Mouse (Mus musculus) limb, embryonic 14.5 days (tissue): ENCODE data around the gene Ubtf. TPM values are rescaled to one million over a fixed set of nuclear protein-coding genes. Genes with fewer than 3 reads are reported as not detected.

Source experiments
- ATAC-seq: fragments of 200-750 bp; cut with Nextera tagmentation; 2 replicates; pipeline ENCODE4 v1.8.0; 2017; ENCODE audit warnings: low read depth, moderate number of reproducible peaks, moderate TSS enrichment; ENCODE audit not compliant: low FRiP score
- DNase-seq: peaks from one replicate; pipeline ENCODE4 v3.0.0-alpha.2; 2015; ENCODE audit warnings: low spot score
- H3K27ac ChIP-seq: fragments of 300-500 bp; sonication (generic); replicated peaks from 2 replicates; pipeline ENCODE4 v1.5.1; 2014; ENCODE audit warnings: low read depth, mild to moderate bottlenecking, low read length, moderate library complexity, mixed read lengths
- H3K27me3 ChIP-seq: fragments of 300-500 bp; sonication (generic); 2 replicates; pipeline ENCODE4 v1.6.1; 2014; ENCODE audit warnings: low read length, mixed read lengths; ENCODE audit not compliant: control insufficient read depth, insufficient read depth
- H3K36me3 ChIP-seq: fragments of 300-500 bp; sonication (generic); 2 replicates; pipeline ENCODE4 v1.6.1; 2014; ENCODE audit warnings: mild to moderate bottlenecking, low read length, moderate library complexity, mixed read lengths; ENCODE audit not compliant: control insufficient read depth, insufficient read depth
- H3K4me1 ChIP-seq: fragments of 300-500 bp; sonication (generic); 2 replicates; pipeline ENCODE4 v1.6.1; 2014; ENCODE audit warnings: antibody characterized with exemption, low read length, mixed read lengths; ENCODE audit not compliant: control insufficient read depth, insufficient read depth
- H3K4me2 ChIP-seq: fragments of 300-500 bp; sonication (generic); replicated peaks from 2 replicates; pipeline ENCODE4 v1.6.1; 2014; ENCODE audit warnings: low read depth, mild to moderate bottlenecking, low read length, moderate library complexity; ENCODE audit not compliant: severe bottlenecking
- H3K4me3 ChIP-seq: fragments of 300-500 bp; sonication (generic); replicated peaks from 2 replicates; pipeline ENCODE4 v1.5.1; 2014; ENCODE audit warnings: low read length
- H3K9ac ChIP-seq: fragments of 300-500 bp; sonication (generic); 2 replicates; pipeline ENCODE4 v1.6.1; 2014; ENCODE audit warnings: mild to moderate bottlenecking, low read depth, low read length, moderate library complexity; ENCODE audit not compliant: severe bottlenecking
- H3K9me3 ChIP-seq: fragments of 300-500 bp; sonication (generic); 2 replicates; pipeline ENCODE4 v1.6.1; 2016; ENCODE audit warnings: low read length; ENCODE audit not compliant: control insufficient read depth
- POLR2A ChIP-seq: fragments of 200-500 bp; IDR thresholded peaks from 2 replicates; pipeline ENCODE4 v1.8.0; 2012; ENCODE audit warnings: inconsistent platforms, mild to moderate bottlenecking, moderate library complexity, borderline replicate concordance; ENCODE audit not compliant: insufficient read depth, insufficient read length; ENCODE audit errors: extremely low read depth
- WGBS: fragments of 180-500 bp; shearing (Covaris S2); extraction: QIAGEN DNeasy Blood & Tissue Kit; methylation state at CpG from one replicate; pipeline ENCODE4 v1.1.7; 2014; 5-methylcytosine and 5-hydroxymethylcytosine counted together
- polyA plus RNA-seq, 2 experiments: library from polyadenylated mRNA; depleted of rRNA in 1 of 2; stranded (reverse) in 1 of 2; unstranded in 1 of 2; fragments of >200 nt; fragmentation: Nextera tagmentation in 1 of 2; extraction: Ambion mirVana in 1 of 2; gene quantifications; 2 replicates each; pipeline versions ENCODE4 v1.2.1 to v1.2.3; 2012 to 2014

Ubtf gene
- polyA plus RNA-seq, 2 experiments = 79.7 to 81.3 TPM

- H3K4me1 ChIP-seq = no peaks in the 10 kb centered on the region
- H3K4me3 ChIP-seq = no peak overlapping the region
- DNase-seq (no peak), ATAC-seq (no peak)
- WGBS = 51% methylated on average over 4 of the region's 4 CpGs
- TF ChIP-seq POLR2A = no peak
- no peaks in the 10 kb centered on the region for H3K36me3 ChIP-seq
- no peak overlapping the region for H3K27ac ChIP-seq
- H3K4me2 ChIP-seq = no peak overlapping the region
- no peak overlapping the region for H3K9ac ChIP-seq
- no peaks in the 10 kb centered on the region for H3K27me3 ChIP-seq
- no peaks in the 10 kb centered on the region for H3K9me3 ChIP-seq
These were observed 46.2 kb upstream of the Ubtf start for GRCm38 (mm10) chr11:102365699-102366098.

DNA sequence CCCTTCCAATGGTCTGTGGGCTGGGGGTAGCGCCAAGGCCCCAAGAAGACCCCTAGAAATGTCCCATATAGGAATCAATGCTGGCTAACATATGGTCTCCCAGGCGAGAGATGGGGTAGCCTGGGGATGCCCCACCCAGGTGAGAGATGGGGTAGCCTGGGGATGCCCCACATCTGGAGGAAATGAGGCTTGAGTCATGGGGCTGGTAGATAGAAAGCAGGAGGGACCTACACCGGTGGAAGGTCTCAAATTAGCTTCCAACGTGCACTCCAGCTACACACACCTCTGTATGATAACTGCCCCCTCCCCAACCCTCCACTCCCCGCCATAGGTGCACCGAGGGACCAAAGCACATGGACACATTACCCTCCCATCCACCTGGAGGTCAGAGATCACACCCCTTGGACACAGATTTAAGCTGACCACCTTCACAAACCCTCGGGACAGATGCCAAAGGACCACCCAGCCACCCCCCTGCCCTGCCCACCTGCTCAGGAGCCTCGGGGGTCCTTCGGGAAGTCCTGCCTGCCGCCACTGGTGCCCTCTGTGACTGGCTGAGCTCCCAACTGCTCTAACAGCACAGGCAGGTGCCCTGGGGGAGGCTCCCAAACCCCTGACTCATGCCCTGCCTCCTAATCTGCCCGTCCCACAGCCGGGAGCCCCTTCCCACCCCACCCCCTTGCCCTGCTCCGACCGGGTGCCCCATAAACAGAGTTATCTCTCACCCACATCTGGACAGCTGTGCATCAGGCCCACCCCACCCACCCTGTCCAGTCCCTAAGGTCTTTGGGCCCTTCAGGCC, 45.2 kb upstream of the Ubtf start:
- Histone ChIP-seq H3K27ac (no peak overlapping the region), H3K36me3 (no peaks in the 10 kb centered on the region), H3K4me1 (no peaks in the 10 kb centered on the region), H3K4me2 (no peak overlapping the region), H3K9ac (no peak overlapping the region), H3K4me3 (no peak overlapping the region), H3K27me3 (no peaks in the 10 kb centered on the region), H3K9me3 (no peaks in the 10 kb centered on the region)
- TF ChIP-seq POLR2A = no peak
- 71% methylated on average over 12 of the region's 14 CpGs for WGBS
- DNase-seq (no peak), ATAC-seq (no peak)

GRCm38 (mm10) chr11:102363623-102364022, 44.1 kb upstream of the Ubtf start:
- Histone ChIP-seq H3K4me3 (no peak overlapping the region), H3K9me3 (no peaks in the 10 kb centered on the region), H3K4me2 (no peak overlapping the region), H3K27ac (no peak overlapping the region), H3K27me3 (no peaks in the 10 kb centered on the region), H3K36me3 (no peaks in the 10 kb centered on the region), H3K4me1 (no peaks in the 10 kb centered on the region), H3K9ac (no peak overlapping the region)
- 33% methylated on average over 2 of the region's 2 CpGs for WGBS
- TF ChIP-seq POLR2A = no peak
- DNase-seq (no peak), ATAC-seq (no peak)

DNA sequence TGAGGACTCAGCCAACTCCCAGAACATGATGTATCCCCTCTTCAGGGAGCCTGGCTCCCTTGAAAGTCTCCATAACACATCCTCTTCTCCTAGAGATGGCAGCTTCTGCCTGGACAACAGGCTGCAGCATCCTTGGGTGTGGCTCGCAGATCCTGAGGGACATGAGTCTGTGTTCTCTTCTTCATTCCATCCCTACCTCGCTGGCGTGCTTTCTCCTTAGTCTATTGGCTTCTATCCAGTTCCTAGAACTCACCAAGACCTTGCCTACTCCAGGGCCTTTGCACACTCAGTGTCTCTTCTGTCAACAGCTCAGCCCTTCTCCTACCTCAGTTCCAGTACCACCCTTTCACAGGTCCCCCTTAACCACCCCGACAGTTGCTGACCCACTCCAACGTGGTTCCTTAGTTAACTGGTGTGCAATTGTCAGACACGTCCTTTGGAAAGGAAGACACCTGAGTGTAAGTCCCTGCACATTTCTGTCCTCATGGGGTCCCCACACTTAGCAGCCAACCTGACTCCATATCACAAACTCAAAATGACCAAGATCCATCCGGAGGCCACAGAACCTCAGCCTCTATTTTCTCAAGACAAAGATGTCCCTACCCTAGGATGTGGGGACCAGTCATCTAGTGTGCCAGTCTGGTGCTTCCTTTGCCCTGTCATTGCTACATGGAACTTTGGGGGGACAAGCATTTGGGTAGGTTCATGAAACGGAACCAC, 42.4 kb upstream of the Ubtf start:
- no peak for TF ChIP-seq POLR2A
- ATAC-seq = no peak
- Histone ChIP-seq H3K4me2 (no peak overlapping the region), H3K9ac (no peak overlapping the region), H3K9me3 (no peaks in the 10 kb centered on the region), H3K36me3 (no peaks in the 10 kb centered on the region), H3K27me3 (no peaks in the 10 kb centered on the region), H3K4me3 (no peak overlapping the region), H3K4me1 (no peaks in the 10 kb centered on the region), H3K27ac (no peak overlapping the region)
- 88% methylated on average over 8 of the region's 8 CpGs for WGBS
- no peak for DNase-seq

DNA sequence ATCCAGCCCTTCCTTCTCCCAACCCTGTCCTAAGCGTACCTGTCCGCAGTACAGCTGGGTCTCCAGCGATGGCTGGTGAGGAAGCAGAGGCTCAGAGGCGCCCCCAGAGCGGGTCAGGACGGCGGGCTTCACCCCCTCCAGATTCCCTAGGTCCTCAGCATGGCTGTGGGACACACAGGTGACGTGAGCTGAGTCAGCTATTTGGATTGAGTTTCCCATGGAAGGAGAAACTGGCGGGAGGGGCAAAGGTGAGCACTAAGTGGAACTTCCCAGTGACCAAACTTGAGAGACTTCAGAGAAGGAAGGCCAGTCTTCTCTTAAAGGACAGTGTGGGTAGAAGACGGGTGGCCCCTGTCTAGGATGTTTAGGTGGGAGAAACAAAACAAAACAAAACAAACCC, 38.8 kb upstream of the Ubtf start:
- TF ChIP-seq POLR2A = no peak
- H3K9ac ChIP-seq = no peak overlapping the region
- DNase-seq (no peak), ATAC-seq (no peak)
- no peaks in the 10 kb centered on the region for H3K36me3 ChIP-seq
- WGBS = 66% methylated on average over 10 of the region's 10 CpGs
- H3K4me3 ChIP-seq = no peak overlapping the region
- H3K9me3 ChIP-seq = no peaks in the 10 kb centered on the region
- H3K4me1 ChIP-seq = no peaks in the 10 kb centered on the region
- H3K27ac ChIP-seq = no peak overlapping the region
- H3K27me3 ChIP-seq = no peaks in the 10 kb centered on the region
- H3K4me2 ChIP-seq = no peak overlapping the region
